Mouse (Mus musculus) kidney, adult 2 months (tissue): Measurements from ENCODE around the gene Abcg8. TPM values are rescaled to one million over a fixed set of nuclear protein-coding genes. Genes with fewer than 3 reads are reported as not detected.

Source experiments
- DNase-seq: peaks from one replicate; pipeline ENCODE4 v3.0.0; 2021
- H3K27ac ChIP-seq: fragments of 200-500 bp; 2 replicates; pipeline ENCODE4 v1.5.1; 2012; ENCODE audit warnings: low read depth, low read length, control low read depth, inconsistent platforms; ENCODE audit not compliant: insufficient read depth
- H3K27me3 ChIP-seq: fragments of 200-500 bp; replicated peaks from 2 replicates; pipeline ENCODE4 v1.6.1; 2012; ENCODE audit warnings: mild to moderate bottlenecking, moderate library complexity, low read length, inconsistent platforms; ENCODE audit not compliant: control insufficient read depth, insufficient read depth
- H3K36me3 ChIP-seq: fragments of 200-500 bp; 2 replicates; pipeline ENCODE4 v1.6.1; 2012; ENCODE audit warnings: mild to moderate bottlenecking, moderate library complexity, low read length, inconsistent platforms; ENCODE audit not compliant: control insufficient read depth, insufficient read depth
- H3K4me1 ChIP-seq: fragments of 200-500 bp; 2 replicates; pipeline ENCODE4 v1.6.1; 2011; ENCODE audit warnings: low read length; ENCODE audit not compliant: control insufficient read depth, insufficient read depth
- H3K4me3 ChIP-seq: fragments of 200-500 bp; 2 replicates; pipeline ENCODE4 v1.5.1; 2011; ENCODE audit warnings: mild to moderate bottlenecking, low read depth, low read length, control low read depth; ENCODE audit not compliant: insufficient read depth
- CTCF ChIP-seq: fragments of 200-500 bp; conservative IDR thresholded peaks from 2 replicates; pipeline ENCODE4 v1.5.1; 2011; ENCODE audit warnings: low read depth, mild to moderate bottlenecking, control low read depth, low read length, moderate library complexity, mixed read lengths; ENCODE audit not compliant: insufficient read depth, insufficient read length
- POLR2A ChIP-seq: fragments of 200-500 bp; IDR thresholded peaks from one replicate; pipeline ENCODE4 v1.6.1; 2011; ENCODE audit warnings: low read depth, low read length, control low read depth
- WGBS: fragments of 180-500 bp; shearing (Covaris S2); methylation state at CpG from one replicate; pipeline ENCODE4 v1.1.7; 2018; 5-methylcytosine and 5-hydroxymethylcytosine counted together
- polyA plus RNA-seq: library from polyadenylated mRNA; depleted of rRNA; stranded (reverse); fragments of >200 nt; gene quantifications from 2 replicates; pipeline ENCODE4 v1.2.3, GENCODE M21; 2012; rRNA removed

Gene Abcg8
- polyA plus RNA-seq: 0.33 and 0.45 TPM in 2 replicates

- TF ChIP-seq POLR2A (no peak), CTCF (no peak)
- DNase-seq: peak; percentile 24
- H3K27me3 ChIP-seq: no peaks in the 10 kb centered on the region
- no peaks in the 10 kb centered on the region for H3K36me3 ChIP-seq
- no peak within 1 kb of the TSS for H3K27ac ChIP-seq
- H3K4me1 ChIP-seq: peaks cover 11% of the 10 kb centered on the region; the same call in 1 of the 2 replicates
- 5% methylated on average over 24 of the region's 24 CpGs for WGBS
- peak within 1 kb of the TSS; percentile 40; the same call in 1 of the 2 replicates for H3K4me3 ChIP-seq
Observed at GRCm38 (mm10) chr17:84675951-84676366, at the start of gene Abcg8. TSS of gene Abcg8 (plus strand) at chr17:84676302.

GRCm38 (mm10) chr17:84626857-84627305 is 49.2 kb upstream of the Abcg8 start:
- Histone ChIP-seq H3K36me3 (no peaks in the 10 kb centered on the region), H3K4me1 (0 out of 2 replicates have a peak, but pooled peaks cover 3% of the 10 kb centered on the region), H3K27me3 (no peaks in the 10 kb centered on the region), H3K4me3 (peak overlapping the region; percentile 89), H3K27ac (no peak overlapping the region)
- no peak for TF ChIP-seq POLR2A
- TF ChIP-seq CTCF: no peak
- peak; percentile 12 for DNase-seq
- 21% methylated on average over 9 of the region's 9 CpGs for WGBS

GRCm38 (mm10) chr17:84627721-84628120 is 48.4 kb upstream of the Abcg8 start:
- no peak for DNase-seq
- Histone ChIP-seq H3K27me3 (no peaks in the 10 kb centered on the region), H3K4me3 (no peak overlapping the region), H3K4me1 (0 out of 2 replicates have a peak, but pooled peaks cover 3% of the 10 kb centered on the region), H3K36me3 (no peaks in the 10 kb centered on the region), H3K27ac (no peak overlapping the region)
- TF ChIP-seq POLR2A (no peak), CTCF (no peak)
- 82% methylated on average over 10 of the region's 10 CpGs for WGBS

GRCm38 (mm10) chr17:84628611-84629010 is 47.5 kb upstream of the Abcg8 start:
- DNase-seq: no peak
- Histone ChIP-seq H3K4me3 (no peak overlapping the region), H3K4me1 (0 out of 2 replicates have a peak, but pooled peaks cover 3% of the 10 kb centered on the region), H3K36me3 (no peaks in the 10 kb centered on the region), H3K27ac (no peak overlapping the region), H3K27me3 (no peaks in the 10 kb centered on the region)
- WGBS: 79% methylated on average over 9 of the region's 9 CpGs
- TF ChIP-seq CTCF (no peak), POLR2A (no peak)

GRCm38 (mm10) chr17:84631836-84632235 is 44.3 kb upstream of the Abcg8 start:
- 87% methylated on average over 6 of the region's 6 CpGs for WGBS

GRCm38 (mm10) chr17:84633443-84633842 is 42.7 kb upstream of the Abcg8 start:
- no peak overlapping the region for H3K4me3 ChIP-seq
- WGBS: 80% methylated on average over 13 of the region's 13 CpGs
- no peak overlapping the region for H3K27ac ChIP-seq
- no peaks in the 10 kb centered on the region for H3K4me1 ChIP-seq
- TF ChIP-seq CTCF (no peak), POLR2A (no peak)
- no peak for DNase-seq
- H3K36me3 ChIP-seq: no peaks in the 10 kb centered on the region
- no peaks in the 10 kb centered on the region for H3K27me3 ChIP-seq

More at GRCm38 (mm10) chr17:84631836-84632235, 44.3 kb upstream of the Abcg8 start:
- Histone ChIP-seq H3K4me1 (0 out of 2 replicates have a peak, but pooled peaks cover 3% of the 10 kb centered on the region), H3K36me3 (no peaks in the 10 kb centered on the region), H3K27me3 (no peaks in the 10 kb centered on the region), H3K27ac (no peak overlapping the region), H3K4me3 (no peak overlapping the region)
- no peak for DNase-seq
- no peak for TF ChIP-seq POLR2A
- no peak for TF ChIP-seq CTCF

GRCm38 (mm10) chr17:84636328-84636727 is 39.8 kb upstream of the Abcg8 start:
- WGBS: 68% methylated on average over 8 of the region's 8 CpGs
- Histone ChIP-seq H3K27ac (no peak overlapping the region), H3K36me3 (no peaks in the 10 kb centered on the region), H3K4me3 (no peak overlapping the region), H3K27me3 (no peaks in the 10 kb centered on the region), H3K4me1 (no peaks in the 10 kb centered on the region)
- no peak for TF ChIP-seq POLR2A
- no peak for TF ChIP-seq CTCF
- no peak for DNase-seq

GRCm38 (mm10) chr17:84637971-84638370 is 38.1 kb upstream of the Abcg8 start:
- no peak for DNase-seq
- H3K36me3 ChIP-seq: no peaks in the 10 kb centered on the region
- no peak overlapping the region for H3K4me3 ChIP-seq
- TF ChIP-seq CTCF (no peak), POLR2A (no peak)
- 94% methylated on average over 6 of the region's 6 CpGs for WGBS
- H3K4me1 ChIP-seq: no peaks in the 10 kb centered on the region
- H3K27ac ChIP-seq: no peak overlapping the region
- no peaks in the 10 kb centered on the region for H3K27me3 ChIP-seq
